Mouse (Mus musculus) thymus, postnatal 14 days (tissue): ENCODE results near the gene Inppl1.
A peak's percentile ranks its signal among the peaks of the same experiment; 100 is the strongest.

Source experiments
- DNase-seq: peaks from one replicate; pipeline ENCODE4 v3.0.0; 2021

The Inppl1 gene

DNA sequence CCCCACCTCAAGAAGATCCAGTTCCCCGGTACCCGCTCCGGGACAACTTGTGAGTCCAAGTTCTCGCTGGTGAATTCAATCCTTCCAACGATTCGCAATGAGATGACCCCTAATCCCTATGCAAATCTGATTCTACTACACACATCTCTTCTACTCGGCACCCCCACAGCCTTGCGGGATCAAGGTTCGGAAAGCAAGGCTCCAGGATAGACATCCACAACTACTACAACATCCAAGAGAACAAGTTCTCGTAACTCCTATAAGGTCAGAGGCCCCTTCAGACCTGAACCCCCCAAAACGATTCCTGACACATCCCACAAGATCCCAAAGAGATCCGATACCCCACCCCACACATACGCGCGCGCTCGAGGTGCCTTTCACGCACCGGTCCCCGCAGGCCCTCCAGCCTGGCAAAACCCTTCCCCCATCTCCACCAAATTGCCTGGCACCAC lies 849 bp downstream of the Inppl1 start:
- DNase-seq, result no peak

- peak; percentile 69 for DNase-seq
These were observed 1.5 kb downstream of the Inppl1 start for GRCm38 (mm10) chr7:101836271-101837153.

DNA sequence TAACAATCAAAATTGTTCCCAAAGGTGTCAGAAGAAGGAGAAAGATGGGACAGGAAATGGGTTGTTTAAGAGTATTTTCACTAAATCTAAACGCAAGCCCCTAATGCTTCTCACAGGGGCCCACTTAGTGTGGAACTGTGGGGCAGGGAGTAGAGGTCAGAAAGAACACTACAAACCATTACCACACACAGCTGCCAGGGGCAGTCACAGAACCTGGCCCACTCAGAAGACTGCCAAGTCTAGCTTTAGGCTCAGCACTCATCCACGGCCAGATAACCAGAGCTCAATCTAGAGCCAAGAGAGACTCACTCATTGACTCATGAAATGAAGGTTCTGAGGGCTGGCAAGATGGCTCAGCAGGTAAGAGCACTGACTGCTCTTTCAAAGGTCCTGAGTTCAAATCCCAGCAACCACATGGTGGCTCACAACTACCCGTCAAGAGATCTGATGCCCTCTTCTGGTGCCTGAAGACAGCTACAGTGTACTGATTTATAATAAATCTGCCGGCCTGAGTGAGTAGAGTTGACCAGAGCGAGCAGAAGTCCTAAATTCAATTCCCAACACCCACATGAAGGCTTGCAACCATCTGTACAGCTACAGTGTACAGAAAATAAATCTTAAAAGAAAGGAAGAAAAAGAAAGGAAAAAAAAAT lies 2.4 kb downstream of the Inppl1 start:
- no peak for DNase-seq

DNA sequence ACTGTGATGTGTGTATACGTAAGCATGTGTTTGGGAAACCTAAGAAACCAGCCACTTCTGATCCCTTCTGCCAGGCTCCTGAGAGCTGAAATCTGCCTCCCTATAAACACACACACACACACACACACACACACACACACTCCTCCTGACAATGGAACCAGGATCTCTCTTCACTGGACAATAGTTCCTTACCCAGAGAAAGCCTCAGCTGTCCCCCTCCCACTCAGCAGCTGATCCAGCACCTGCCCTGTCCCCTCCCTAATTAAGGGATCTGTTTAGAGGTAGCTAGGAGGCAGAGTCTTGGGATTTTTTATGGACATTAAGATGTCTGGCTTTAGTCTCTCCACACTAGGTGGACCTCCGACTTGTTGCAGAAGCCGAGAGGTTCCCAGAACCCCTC lies 3.1 kb downstream of the Inppl1 start:
- no peak for DNase-seq

GRCm38 (mm10) chr7:101833916-101834584 lies 4.0 kb downstream of the Inppl1 start:
- DNase-seq, result no peak

DNA sequence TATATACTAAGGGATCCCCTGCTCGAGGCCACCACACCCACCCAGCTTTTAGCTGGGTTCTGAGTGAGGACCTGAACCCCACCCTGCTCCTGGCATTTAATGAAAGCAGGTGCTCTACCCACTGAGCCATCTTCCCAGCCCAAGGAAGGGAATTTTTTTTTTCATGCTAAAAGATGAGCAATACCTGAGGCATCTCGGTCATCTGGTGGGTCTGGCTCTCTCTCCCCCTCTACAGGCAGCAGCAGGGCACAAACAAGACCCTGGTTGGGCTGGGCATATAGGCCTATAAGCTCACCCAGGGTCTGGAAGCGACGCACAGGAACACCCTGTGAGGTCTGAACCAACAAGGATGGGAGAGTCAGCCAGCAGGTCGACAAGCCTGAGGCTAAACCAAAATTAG lies 4.7 kb downstream of the Inppl1 start:
- DNase-seq, result no peak

GRCm38 (mm10) chr7:101832372-101832771 lies 5.7 kb downstream of the Inppl1 start:
- DNase-seq, result no peak

DNA sequence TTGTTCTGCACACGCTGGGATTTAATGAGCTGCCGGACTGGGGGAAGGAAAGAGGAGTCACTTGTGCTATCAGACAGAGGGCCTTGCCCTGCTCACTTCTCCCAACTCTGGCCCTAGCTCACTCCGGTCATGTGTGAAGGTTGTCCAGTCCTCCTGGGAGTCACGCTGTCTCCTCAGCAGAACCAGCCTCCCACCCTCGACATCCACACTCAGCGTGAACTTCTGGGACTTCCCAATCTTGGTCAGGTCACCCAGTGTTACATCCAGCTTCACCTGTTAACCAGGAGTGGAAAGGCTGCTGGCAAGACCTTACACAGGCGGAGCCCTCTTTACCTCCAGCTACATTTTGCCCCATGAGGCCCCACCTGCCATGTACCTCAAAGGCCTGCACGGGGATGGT lies 6.6 kb downstream of the Inppl1 start:
- no peak for DNase-seq

- DNase-seq, result no peak
These were observed 7.7 kb downstream of the Inppl1 start for GRCm38 (mm10) chr7:101830373-101830772.

DNA sequence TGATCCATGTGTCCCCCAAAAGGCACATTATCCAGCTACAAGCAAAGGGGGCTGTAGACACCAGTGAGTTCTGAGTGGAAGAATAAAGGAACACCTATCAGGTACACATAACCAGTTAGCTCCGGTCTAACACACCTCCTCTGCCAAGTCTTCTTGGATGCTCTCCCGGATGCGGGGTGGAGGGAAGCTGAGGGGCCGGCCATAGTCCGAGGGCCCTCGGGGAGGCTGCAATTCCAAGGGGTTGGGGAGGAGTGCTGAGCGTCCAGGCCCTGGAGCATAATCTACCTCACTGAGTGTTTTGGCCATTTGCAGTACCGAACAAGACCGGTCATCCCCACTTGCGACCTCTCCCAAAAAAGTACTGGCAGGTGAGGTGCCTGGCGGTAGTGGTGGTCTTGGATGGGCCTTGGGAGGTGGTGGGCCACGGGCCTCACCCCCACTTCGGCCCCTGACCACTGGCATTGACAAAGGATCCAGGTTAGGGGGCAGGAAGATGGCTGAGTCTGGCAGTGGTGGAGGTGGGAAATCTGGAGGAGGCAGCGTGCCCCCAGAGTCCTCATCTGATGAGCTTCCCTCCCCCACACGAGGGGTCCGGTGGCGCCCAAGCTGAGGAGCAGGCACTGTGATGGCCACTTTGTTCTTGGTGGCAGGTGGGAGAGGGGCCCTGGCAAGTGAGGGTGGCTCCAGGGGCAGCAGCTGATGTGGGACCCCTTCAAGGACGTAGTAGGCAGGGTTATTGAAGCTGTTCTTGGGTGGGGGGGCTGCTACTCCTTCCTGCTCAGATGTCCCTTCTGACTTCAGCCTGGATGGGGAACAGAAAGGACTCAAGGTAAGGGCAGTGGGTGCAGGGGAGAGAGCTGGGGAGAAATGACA lies 14.0 kb downstream of the Inppl1 start:
- DNase-seq, result no peak

- DNase-seq, result no peak
These were observed 14.9 kb downstream of the Inppl1 start for GRCm38 (mm10) chr7:101822836-101823757.

DNA sequence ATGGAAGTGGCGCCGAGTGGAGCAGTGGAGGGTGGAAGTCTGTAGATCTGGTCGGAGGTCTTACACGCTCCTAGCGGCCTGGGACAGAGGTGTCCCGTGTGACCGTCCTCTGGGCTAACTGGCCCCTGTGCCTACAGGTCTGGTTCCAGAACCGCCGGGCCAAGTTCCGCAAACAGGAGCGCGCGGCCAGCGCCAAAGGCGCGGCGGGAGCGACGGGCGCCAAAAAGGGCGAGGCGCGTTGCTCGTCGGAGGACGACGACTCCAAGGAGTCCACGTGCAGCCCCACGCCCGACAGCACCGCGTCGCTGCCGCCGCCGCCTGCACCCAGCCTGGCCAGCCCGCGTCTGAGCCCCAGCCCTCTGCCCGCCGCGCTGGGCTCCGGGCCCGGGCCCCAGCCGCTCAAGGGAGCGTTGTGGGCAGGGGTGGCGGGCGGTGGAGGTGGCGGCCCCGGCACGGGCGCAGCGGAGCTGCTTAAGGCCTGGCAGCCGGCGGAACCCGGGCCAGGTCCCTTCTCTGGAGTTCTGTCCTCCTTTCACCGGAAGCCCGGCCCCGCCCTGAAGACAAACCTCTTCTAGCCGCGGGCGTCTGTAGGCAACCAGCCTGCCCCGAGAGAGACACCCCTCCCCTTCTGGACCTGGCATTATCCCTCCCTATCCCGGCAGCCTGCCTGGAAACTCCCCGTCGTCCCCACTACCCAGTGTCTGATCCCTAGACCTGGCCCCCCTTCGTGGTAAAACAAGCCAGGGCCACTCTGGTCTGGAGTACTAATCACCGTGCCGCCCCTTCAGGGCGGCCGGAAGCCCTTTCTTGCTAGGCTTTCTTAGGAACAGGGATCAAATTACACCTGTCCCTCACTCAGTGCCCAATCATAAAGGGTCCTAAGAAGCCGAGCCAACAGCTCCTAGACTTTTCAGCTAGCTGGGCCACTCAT lies 16.2 kb downstream of the Inppl1 start:
- peak; percentile 37 for DNase-seq

- DNase-seq, result peak; percentile 13
These were observed 17.6 kb downstream of the Inppl1 start for GRCm38 (mm10) chr7:101820295-101821030.

GRCm38 (mm10) chr7:101817861-101818401 lies 20.1 kb downstream of the Inppl1 start, which contains the start of gene Phox2a:
TSS of gene Phox2a (plus strand) at chr7:101818313.
- DNase-seq, result no peak

GRCm38 (mm10) chr7:101777053-101777452 lies 61.0 kb downstream of the Inppl1 start:
- DNase-seq, result no peak

- DNase-seq, result no peak
These were observed 65.3 kb downstream of the Inppl1 start for GRCm38 (mm10) chr7:101772687-101773086.
